Mouse (Mus musculus) kidney, postnatal 4 days (tissue): ENCODE measurements at regions not wholly inside any gene's neighbourhood (a gene's known extent, or its start where the extent isn't known, plus 50 kb on each side); places are given as distances from the start of the nearest gene placed in this dataset.

ENCODE experiments used
- DNase-seq, 2 experiments: peaks; one replicate each; pipeline ENCODE4 v3.0.0; 2021; ENCODE audit warnings: mixed read lengths in 2 of 2

DNA sequence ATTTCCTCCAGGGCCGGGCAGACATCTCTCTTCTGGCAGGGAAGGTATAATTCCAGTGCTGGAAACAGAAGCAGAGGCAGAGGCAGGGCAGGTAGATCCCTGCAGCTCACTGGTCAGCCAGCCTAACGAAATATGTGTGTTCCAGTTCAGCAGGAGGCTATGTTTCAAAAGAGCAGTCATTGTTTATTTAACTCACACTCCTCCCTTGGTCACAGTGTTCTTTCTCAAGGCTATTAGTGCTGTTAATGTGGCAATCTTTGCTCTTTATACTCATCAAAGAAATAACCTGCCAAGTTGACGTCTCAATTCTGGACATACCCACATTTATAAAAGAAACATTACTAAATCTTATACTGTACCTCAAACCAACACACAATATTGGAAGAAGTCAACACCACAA lies 253.3 kb upstream of the Adgrl3 start:
- no peak for DNase-seq

GRCm38 (mm10) chr5:80783892-80784291 lies 236.0 kb upstream of the Adgrl3 start:
- DNase-seq = no peak

DNA sequence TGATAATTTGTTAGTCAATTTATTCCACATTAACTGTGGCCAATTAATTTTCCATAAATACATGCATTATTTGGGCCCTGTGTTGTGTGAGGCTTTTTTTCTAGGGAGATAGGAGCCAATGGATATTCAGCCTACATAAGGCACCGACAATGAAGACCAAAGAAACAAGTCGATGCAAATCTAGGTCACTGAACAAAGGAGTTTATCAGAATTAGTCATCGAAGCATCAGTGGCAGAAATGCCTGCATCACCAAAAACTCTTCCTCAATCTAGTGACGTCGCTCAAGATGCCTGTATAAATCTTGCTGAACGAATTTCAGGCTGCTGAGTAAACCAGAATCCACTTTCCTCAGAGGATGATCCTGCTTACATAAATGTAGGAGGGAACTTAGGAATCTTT lies 235.2 kb upstream of the Adgrl3 start:
- DNase-seq = no peak

DNA sequence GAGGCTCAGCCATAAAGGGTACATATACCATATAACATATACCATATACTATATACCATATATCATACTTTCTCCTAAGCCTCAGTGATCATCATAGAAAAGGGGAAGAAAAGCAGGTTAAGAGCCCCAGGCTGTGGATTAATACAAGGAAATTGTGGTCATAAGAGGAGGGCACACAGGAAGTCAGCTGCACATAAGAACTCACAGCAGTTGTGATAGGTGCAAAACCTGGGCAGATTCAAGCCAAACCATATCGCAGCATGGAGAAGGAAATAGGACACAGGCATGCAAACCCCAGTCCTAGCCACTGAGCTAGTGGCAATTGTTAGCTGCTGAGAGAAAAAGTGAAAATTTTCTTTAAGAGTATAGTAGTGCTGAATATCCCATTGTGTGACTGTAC lies 228.3 kb upstream of the Adgrl3 start:
- no peak for DNase-seq

GRCm38 (mm10) chr5:80799777-80800176 lies 220.2 kb upstream of the Adgrl3 start:
- DNase-seq = no peak

GRCm38 (mm10) chr5:80812917-80813316 lies 207.0 kb upstream of the Adgrl3 start:
- DNase-seq = no peak

DNA sequence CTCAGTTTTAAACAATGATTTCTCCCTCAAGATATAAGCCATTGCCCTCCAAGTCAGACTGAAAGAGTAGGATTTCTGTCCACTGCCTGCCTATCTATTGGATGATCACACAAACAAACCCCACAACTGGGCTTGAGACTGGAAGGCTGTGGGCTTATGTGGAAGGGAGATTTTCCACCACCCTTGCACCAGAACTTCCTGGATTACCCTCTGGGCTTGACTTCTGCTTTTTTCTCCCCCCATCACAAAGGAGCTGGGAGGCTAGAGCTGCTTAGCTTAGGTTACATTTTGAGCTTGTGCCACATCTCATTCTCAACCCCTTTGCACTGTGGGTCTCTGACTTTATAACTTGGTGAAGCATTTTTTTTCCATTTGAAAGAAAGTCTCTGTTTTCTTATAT lies 200.7 kb upstream of the Adgrl3 start:
- DNase-seq = no peak

- no peak for DNase-seq
Observed at GRCm38 (mm10) chr5:80842531-80842930, 177.4 kb upstream of the Adgrl3 start.

DNA sequence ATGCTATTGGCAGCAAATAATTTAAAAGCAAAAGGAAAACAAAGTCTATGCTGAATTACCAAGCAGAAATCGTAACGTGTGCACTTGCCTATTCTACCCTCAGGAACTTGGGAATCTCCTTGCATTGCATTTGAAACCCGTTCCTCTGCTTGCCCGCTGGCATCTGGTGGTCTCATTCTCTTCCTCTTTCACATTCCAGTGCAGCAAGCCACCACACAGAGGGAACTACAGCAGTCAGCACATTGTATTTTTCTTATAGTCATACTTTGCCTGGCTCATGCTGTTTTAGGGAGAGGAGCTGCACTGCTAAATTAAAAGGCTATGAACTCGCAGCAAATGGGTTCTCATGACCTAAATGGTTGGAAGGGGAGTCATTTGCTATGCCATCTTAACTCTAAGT lies 164.9 kb upstream of the Adgrl3 start:
- DNase-seq = no peak

- no peak for DNase-seq
Observed at GRCm38 (mm10) chr5:80876600-80876999, 143.3 kb upstream of the Adgrl3 start.

GRCm38 (mm10) chr5:80898230-80898629 lies 121.7 kb upstream of the Adgrl3 start:
- peak; percentile 4 to 12 for DNase-seq

- no peak for DNase-seq
Observed at GRCm38 (mm10) chr5:80908771-80909170, 111.2 kb upstream of the Adgrl3 start.

GRCm38 (mm10) chr5:80938791-80939190 lies 81.1 kb upstream of the Adgrl3 start:
- DNase-seq = no peak

- no peak for DNase-seq
Observed at GRCm38 (mm10) chr5:80951861-80952599, 67.9 kb upstream of the Adgrl3 start.

- DNase-seq = no peak
Observed at GRCm38 (mm10) chr5:80952600-80953218, 67.2 kb upstream of the Adgrl3 start.
